Mouse (Mus musculus) left cerebral cortex, adult 2 months (tissue): ENCODE measurements at regions not wholly inside any gene's neighbourhood (a gene's known extent, or its start where the extent isn't known, plus 50 kb on each side); places are given as distances from the start of the nearest gene placed in this dataset.
"Not testable (repeated sequence)": the region's sequence is repeated elsewhere in the genome, so short reads cannot be mapped to it uniquely, and the experiment has no call there.

Experiments
- DNase-seq, 2 experiments: peaks; one replicate each; pipeline ENCODE4 v3.0.0; 2021 to 2022; ENCODE audit warnings: low spot score in 2 of 2, mixed read lengths in 1 of 2; ENCODE audit errors: extremely low spot score in 1 of 2
- H3K27ac ChIP-seq: fragments of 200-600 bp; 2 replicates; pipeline ENCODE4 v1.8.1; 2022
- H3K4me3 ChIP-seq: fragments of 200-600 bp; 2 replicates; pipeline ENCODE4 v1.8.1; 2022
- CTCF ChIP-seq: fragments of 200-600 bp; IDR thresholded peaks from 2 replicates; pipeline ENCODE4 v1.8.1; 2022; ENCODE audit warnings: antibody characterized with exemption, mild to moderate bottlenecking, moderate library complexity
- intact Hi-C: fragments of 180-260 bp; cut with DNase I; formaldehyde crosslinking; loops from one replicate; pipeline ENCODE4 v1.15.1; 2025

- intact Hi-C loops = no loop called here
- TF ChIP-seq CTCF = no peak
- no peak overlapping the region for H3K27ac ChIP-seq
- H3K4me3 ChIP-seq = no peak overlapping the region
- DNase-seq = no peak
Measured at GRCm38 (mm10) chr7:122820587-122821535, 144.6 kb upstream of the Rbbp6 start.

DNA sequence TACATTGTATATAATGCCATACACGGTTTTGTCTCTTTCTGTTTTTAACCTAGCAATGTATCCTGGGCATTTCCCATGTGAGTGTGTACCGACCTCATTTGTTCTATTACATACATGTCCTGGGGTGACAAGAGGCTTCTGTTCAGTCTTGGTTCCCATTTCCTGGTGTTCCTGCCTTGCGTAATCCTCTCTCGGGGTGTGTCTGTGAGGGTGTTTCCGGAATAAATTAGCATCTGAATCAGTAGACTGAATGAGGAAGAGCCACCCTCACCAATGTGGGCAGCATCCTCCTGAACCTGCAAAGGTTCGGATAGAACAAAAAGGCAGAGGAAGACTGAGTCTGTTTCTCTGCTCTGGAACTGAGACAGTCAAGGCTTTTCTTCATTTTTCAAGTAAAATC lies 142.1 kb upstream of the Rbbp6 start:
- peak; percentile 39 to 40 for DNase-seq

GRCm38 (mm10) chr7:122839091-122839490 lies 126.4 kb upstream of the Rbbp6 start:
- Histone ChIP-seq H3K4me3 (no peak overlapping the region), H3K27ac (no peak overlapping the region)
- DNase-seq = no peak
- intact Hi-C loops = no loop called here
- no peak for TF ChIP-seq CTCF

More for the DNA sequence above, 142.1 kb upstream of the Rbbp6 start:
- Histone ChIP-seq H3K4me3 (no peak overlapping the region), H3K27ac (peak overlapping the region; percentile 44; the same call in 1 of the 2 replicates)
- TF ChIP-seq CTCF = no peak
- intact Hi-C loops = no loop called here

GRCm38 (mm10) chr7:122844831-122845230 lies 120.7 kb upstream of the Rbbp6 start:
- Histone ChIP-seq H3K27ac (no peak overlapping the region), H3K4me3 (no peak overlapping the region)
- no peak for DNase-seq
- intact Hi-C loops = no loop called here
- no peak for TF ChIP-seq CTCF

DNA sequence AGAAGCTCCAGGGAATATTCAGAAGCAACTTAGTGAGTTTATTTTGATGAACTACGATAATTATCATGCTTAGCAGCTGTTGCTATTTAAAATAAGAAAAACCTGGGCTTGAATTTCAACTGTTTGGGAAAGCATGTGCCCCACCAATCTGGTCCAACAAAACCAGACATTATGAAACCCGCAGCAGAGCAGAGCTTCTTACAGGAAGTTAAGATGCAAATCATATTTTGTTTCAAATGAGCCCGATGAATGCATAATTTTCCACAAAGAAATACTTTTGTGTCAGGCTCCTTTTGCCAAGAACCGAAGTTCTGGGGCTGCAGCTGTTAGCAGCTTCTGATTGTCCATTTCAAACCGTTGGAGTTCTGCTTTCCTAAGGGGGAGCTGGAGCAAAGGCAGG lies 118.1 kb upstream of the Rbbp6 start:
- H3K27ac ChIP-seq = peak overlapping the region; percentile 44
- intact Hi-C loops = no loop called here
- no peak for TF ChIP-seq CTCF
- H3K4me3 ChIP-seq = no peak overlapping the region
- no peak for DNase-seq

DNA sequence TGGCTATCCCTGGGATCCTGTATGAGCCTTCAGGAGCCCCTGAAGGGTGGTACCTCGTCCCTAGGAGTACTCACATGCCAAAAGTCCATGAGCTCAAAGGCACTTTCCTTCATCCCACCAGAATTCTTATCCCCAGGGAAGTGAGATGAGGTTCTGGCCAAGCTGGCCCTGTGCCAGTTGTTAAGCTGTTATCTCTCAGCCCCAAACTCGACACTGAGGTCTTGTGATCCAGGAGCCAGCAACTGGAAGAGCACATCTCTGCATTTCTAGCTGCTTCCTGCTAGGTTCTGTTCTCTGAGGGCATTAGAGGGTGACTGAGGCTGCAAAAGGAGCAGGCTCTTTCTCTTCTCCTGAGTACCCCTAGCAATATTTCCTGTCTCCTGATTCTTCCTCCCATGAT lies 92.1 kb upstream of the Rbbp6 start:
- Histone ChIP-seq H3K27ac (no peak overlapping the region), H3K4me3 (no peak overlapping the region)
- no peak for DNase-seq
- no peak for TF ChIP-seq CTCF
- intact Hi-C loops = no loop called here

DNA sequence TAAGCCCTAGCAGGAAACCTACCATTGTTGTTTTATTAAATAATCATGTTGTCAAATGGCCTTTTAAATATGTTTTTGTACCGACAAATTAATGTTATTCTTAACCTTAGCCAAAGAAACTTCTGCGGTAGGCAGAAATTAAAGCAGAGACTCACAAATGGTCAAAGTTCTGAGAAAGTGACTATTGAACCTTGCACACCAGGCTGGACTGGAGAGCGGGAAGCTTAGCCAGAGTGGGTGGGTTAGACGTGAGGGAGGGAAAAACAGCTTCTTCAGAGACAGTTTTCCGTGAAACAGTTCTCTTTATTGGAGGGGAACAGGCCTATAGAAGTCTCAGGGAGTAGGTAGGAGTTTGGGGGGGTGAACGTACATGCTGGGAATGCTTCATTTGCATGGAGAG lies 89.2 kb upstream of the Rbbp6 start:
- no peak for DNase-seq
- intact Hi-C loops = no loop called here
- no peak for TF ChIP-seq CTCF

DNA sequence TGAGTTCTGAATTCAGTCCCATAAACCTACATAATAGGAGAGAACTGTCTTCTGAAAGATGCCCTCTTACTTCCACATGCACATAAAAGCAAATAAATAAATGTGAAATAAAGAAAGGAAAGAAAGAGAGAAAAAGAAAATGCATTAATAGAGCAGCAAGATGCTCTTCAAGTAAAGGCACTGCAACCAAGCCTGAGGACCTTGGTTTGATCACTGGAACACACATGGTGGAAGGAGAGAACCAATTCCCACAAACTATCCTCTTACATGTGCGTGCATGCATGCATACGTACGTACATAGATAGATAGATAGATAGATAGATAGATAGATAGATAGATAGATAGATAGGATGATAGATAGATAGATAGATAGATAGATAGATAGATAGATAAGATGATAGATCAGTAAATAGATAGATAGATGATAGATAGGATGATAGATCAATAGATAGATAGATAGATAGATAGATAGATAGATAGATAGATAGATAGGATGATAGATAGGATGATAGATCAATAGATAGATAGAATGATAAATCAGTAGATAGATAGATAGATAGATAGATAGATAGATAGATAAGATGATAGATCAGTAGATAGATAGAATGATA lies 83.5 kb upstream of the Rbbp6 start:
- intact Hi-C loops, DNase-seq, H3K27ac ChIP-seq, H3K4me3 ChIP-seq: not testable (repeated sequence)

More for the DNA sequence above, 89.2 kb upstream of the Rbbp6 start:
- no peak overlapping the region for H3K4me3 ChIP-seq
- H3K27ac ChIP-seq = no peak overlapping the region

- Histone ChIP-seq H3K4me3 (no peak overlapping the region), H3K27ac (no peak overlapping the region)
- peak; percentile 7; the same call in 1 of the 2 replicates for TF ChIP-seq CTCF
- DNase-seq = no peak
- intact Hi-C loops = no loop called here
Measured at GRCm38 (mm10) chr7:122886737-122887136, 78.7 kb upstream of the Rbbp6 start.

DNA sequence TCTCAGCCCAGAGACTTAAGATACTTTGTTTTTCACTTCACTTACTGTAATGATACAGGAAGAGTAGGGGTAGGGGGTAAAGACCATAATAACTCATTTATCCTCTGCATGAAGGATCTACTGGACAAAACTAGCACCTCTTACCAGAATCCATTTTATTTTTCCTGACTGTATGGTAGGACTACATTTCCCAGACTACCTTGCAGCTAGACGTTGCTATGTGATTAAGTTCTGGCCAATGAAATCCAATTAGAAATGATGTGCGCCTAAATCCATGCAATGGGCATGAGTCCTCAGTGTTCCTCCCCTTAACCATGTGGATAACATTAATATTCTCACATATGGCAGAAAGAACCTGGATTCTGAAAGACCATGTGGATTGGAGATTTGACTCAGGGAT lies 68.3 kb upstream of the Rbbp6 start:
- no peak for DNase-seq
- no peak overlapping the region for H3K27ac ChIP-seq
- H3K4me3 ChIP-seq = no peak overlapping the region
- intact Hi-C loops = no loop called here
- no peak for TF ChIP-seq CTCF

GRCm38 (mm10) chr7:122906056-122906455 lies 59.4 kb upstream of the Rbbp6 start:
- peak in 1 of 2 experiments; percentile 8 for DNase-seq
- no peak for TF ChIP-seq CTCF
- intact Hi-C loops = loop anchor here (5.0 to 10.0 kb wide), 4 partner anchors 109 to 334 kb away; partner anchors contain the start of gene Cacng3
- H3K4me3 ChIP-seq = no peak overlapping the region
- no peak overlapping the region for H3K27ac ChIP-seq

DNA sequence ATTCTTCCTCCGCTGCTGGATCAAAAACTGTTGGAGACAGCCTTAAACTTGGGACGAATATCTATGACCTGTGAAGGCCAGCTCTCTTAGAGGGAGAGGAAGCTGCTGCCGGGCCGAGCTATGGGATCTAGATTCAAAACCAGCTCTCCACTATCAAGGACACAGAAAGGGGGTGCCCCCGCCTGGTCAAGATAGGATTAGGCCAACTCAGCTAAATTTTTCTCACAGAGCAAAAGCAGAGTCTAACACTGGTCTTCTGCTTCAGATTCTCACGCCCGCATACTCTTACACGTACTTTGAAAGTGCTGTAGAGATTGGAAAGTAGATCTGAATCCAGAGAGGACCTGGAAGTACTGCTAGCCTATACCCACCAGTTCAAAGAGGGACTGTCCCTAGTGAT lies 56.2 kb upstream of the Rbbp6 start:
- no peak overlapping the region for H3K4me3 ChIP-seq
- peak; percentile 55 for TF ChIP-seq CTCF
- intact Hi-C loops = loop anchor here (5.0 to 10.0 kb wide), 4 partner anchors 112 to 337 kb away; partner anchors contain the start of gene Cacng3
- peak; percentile 32 to 35 for DNase-seq
- H3K27ac ChIP-seq = no peak overlapping the region
